Mouse (Mus musculus) left cerebral cortex, adult 2 months (tissue): ENCODE results near the gene Il27ra. TPM values are rescaled to one million over a fixed set of nuclear protein-coding genes. Genes with fewer than 3 reads are reported as not detected.

ENCODE experiments used
- DNase-seq, 2 experiments: peaks; one replicate each; pipeline ENCODE4 v3.0.0; 2021 to 2022; ENCODE audit warnings: low spot score in 2 of 2, mixed read lengths in 1 of 2; ENCODE audit errors: extremely low spot score in 1 of 2
- H3K27ac ChIP-seq: fragments of 200-600 bp; 2 replicates; pipeline ENCODE4 v1.8.1; 2022
- H3K4me3 ChIP-seq: fragments of 200-600 bp; 2 replicates; pipeline ENCODE4 v1.8.1; 2022
- CTCF ChIP-seq: fragments of 200-600 bp; IDR thresholded peaks from 2 replicates; pipeline ENCODE4 v1.8.1; 2022; ENCODE audit warnings: antibody characterized with exemption, mild to moderate bottlenecking, moderate library complexity
- intact Hi-C: fragments of 180-260 bp; cut with DNase I; formaldehyde crosslinking; loops from one replicate; pipeline ENCODE4 v1.15.1; 2025
- total RNA-seq, 2 experiments: library from RNA; stranded (reverse); gene quantifications; 2 replicates each; pipeline ENCODE4 v1.2.3; 2021

The Il27ra gene
- total RNA-seq, 2 experiments from 2014 or later = 0.23 to 0.41 TPM

DNA sequence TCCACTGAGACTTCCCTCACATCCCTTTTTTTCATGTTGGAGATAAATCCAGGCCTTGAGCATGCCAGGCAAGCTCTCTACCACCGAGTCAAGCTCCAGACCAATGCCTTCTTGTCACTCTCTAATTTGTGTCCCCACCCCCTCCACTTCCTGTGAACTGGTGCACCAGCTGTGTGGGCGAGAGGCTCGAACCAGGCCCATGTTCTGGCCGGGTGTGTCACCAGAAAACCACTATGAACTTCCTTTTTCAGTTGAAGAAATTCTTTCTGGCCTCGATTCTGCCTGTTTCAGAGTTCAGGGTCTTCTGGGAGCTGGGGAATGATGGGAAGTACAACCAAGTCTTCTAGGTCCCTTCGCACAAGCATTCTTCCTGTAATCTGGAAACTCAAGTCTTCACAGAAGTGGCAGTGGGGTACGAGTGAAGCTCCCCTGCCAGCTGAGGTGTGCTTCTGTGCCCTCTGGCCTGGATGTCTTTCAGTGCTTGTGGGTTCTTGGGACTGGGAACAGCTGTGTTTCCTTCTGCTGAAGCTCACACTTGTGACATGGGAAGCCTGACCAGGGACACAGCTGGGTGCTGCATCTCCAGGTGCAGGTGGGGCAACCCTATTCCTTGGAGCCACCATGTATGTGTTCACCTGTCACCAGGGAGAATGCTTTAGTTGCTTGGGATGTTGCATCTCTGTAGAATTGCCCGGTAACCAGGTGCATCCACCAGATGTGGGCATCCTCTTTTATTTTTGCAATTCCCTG is 21.6 kb upstream of the Il27ra start:
- no peak for TF ChIP-seq CTCF
- Histone ChIP-seq H3K4me3 (no peak overlapping the region), H3K27ac (no peak overlapping the region)
- intact Hi-C loops = no loop called here
- no peak for DNase-seq

GRCm38 (mm10) chr8:84060245-84060644 is 17.9 kb upstream of the Il27ra start:
- intact Hi-C loops = no loop called here
- TF ChIP-seq CTCF = no peak
- DNase-seq = no peak
- no peak overlapping the region for H3K4me3 ChIP-seq
- H3K27ac ChIP-seq = no peak overlapping the region

GRCm38 (mm10) chr8:84059226-84059625 is 16.8 kb upstream of the Il27ra start:
- Histone ChIP-seq H3K27ac (no peak overlapping the region), H3K4me3 (no peak overlapping the region)
- no peak; the same call in none of the 2 replicates for TF ChIP-seq CTCF
- DNase-seq = no peak
- intact Hi-C loops = no loop called here

GRCm38 (mm10) chr8:84057827-84058226 is 15.4 kb upstream of the Il27ra start:
- TF ChIP-seq CTCF = no peak
- intact Hi-C loops = no loop called here
- no peak overlapping the region for H3K27ac ChIP-seq
- no peak for DNase-seq
- H3K4me3 ChIP-seq = no peak overlapping the region

GRCm38 (mm10) chr8:84053229-84053628 is 10.8 kb upstream of the Il27ra start:
- no peak overlapping the region for H3K4me3 ChIP-seq
- H3K27ac ChIP-seq = no peak overlapping the region
- DNase-seq = no peak
- intact Hi-C loops = no loop called here
- TF ChIP-seq CTCF = no peak

DNA sequence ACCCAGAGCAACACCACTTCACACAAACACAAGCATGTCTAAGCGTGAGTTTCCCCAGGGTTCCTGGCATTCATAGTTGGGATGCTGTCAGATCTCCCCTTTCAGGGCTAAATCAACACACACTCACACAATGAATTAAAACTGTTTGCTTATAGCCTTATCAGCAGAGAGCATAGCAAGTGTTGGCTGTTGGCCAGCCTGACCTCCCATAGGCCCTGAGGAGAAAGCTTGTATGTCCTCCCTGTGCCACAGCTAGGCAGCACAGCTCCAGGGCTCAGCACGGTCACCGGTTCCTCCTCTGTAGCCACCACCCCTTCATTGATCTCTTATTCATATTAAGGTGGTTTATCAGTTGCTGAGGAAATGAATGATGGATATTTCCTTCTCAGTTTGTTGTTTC is 10.4 kb upstream of the Il27ra start:
- Histone ChIP-seq H3K4me3 (no peak overlapping the region), H3K27ac (no peak overlapping the region)
- intact Hi-C loops = no loop called here
- TF ChIP-seq CTCF = no peak
- no peak for DNase-seq

DNA sequence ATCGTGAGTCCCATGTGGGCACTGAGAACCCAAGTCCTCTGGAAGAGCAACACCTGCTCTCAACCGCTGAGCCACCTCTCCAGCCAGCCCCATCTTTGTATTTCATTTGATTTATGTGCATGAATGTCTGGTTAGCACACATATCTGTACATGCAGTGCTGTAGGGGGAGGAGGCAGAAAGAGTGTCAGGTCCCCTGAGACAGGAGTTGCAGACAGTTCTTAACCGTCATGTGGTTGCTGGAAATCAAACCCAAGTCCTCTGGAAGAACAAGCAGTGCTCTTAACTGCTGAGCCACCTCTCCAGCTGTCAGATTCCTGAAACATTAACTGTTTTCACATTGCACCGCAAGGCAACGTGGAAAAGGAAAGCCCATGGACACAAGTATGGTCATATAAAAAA is 5.8 kb upstream of the Il27ra start:
- intact Hi-C loops = no loop called here
- DNase-seq = no peak
- TF ChIP-seq CTCF = no peak
- Histone ChIP-seq H3K4me3 (no peak overlapping the region), H3K27ac (no peak overlapping the region)

DNA sequence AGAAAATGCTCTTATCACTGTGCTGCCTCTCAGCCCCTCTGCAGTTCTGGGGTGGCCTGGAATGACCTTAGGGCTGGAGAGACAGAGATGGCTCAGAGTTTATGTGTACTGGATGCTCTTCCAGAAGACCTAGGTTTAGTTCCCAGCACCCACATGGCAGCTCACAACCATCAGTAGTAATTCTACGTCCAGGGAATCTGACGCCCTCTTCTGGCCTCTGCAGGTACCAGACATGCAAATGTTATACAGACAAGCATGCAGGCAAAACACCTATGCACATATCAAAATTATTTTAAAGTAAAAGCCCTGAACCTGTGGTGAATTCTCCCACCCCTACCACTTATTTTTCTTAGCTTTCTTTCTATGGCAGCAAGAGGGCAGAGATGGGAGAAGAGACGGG is 4.1 kb upstream of the Il27ra start:
- TF ChIP-seq CTCF = no peak
- no peak for DNase-seq
- Histone ChIP-seq H3K4me3 (no peak overlapping the region), H3K27ac (no peak overlapping the region)
- intact Hi-C loops = no loop called here

DNA sequence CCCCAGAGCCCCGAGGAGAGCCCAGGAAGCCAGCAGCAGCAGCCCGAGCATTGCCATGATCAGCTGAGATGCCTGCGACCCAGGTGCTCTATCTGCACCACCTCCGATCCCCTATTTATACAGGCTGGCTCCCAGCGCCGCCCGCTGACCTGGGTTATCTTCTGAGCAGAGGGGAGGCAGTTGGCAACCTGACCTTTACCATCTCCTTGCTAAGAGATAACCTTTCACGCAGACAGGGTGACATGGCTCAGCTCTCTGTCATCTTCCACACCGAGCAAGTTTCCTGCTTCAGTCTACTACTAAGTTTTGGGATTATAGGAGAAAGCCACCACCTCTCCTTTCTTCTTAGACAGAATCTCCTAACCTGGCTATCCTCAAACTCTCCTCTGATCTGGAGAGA is 2.5 kb upstream of the Il27ra start, which contains the start of gene Rln3:
TSS of gene Rln3 (minus strand) at position 101 of the 400 bp plus-strand sequence.
- no peak for TF ChIP-seq CTCF
- intact Hi-C loops = loop anchor here (5.0 kb wide), 1 partner anchor 127 kb away; no protein-coding TSS in a partner anchor
- DNase-seq = no peak

GRCm38 (mm10) chr8:84044103-84044502 is 1.7 kb upstream of the Il27ra start:
- DNase-seq = no peak
- Histone ChIP-seq H3K27ac (no peak overlapping the region), H3K4me3 (no peak overlapping the region)
- intact Hi-C loops = loop anchor here (5.0 kb wide), 1 partner anchor 128 kb away; no protein-coding TSS in a partner anchor
- TF ChIP-seq CTCF = no peak

More for the DNA sequence above, 2.5 kb upstream of the Il27ra start, which contains the start of gene Rln3:
- Histone ChIP-seq H3K4me3 (no peak within 1 kb of the TSS), H3K27ac (no peak within 1 kb of the TSS)

GRCm38 (mm10) chr8:84042948-84043342 is 556 bp upstream of the Il27ra start:
- TF ChIP-seq CTCF = no peak
- intact Hi-C loops = loop anchor here (5.0 kb wide), 1 partner anchor 129 kb away; no protein-coding TSS in a partner anchor
- Histone ChIP-seq H3K27ac (no peak overlapping the region), H3K4me3 (no peak overlapping the region)
- no peak for DNase-seq

DNA sequence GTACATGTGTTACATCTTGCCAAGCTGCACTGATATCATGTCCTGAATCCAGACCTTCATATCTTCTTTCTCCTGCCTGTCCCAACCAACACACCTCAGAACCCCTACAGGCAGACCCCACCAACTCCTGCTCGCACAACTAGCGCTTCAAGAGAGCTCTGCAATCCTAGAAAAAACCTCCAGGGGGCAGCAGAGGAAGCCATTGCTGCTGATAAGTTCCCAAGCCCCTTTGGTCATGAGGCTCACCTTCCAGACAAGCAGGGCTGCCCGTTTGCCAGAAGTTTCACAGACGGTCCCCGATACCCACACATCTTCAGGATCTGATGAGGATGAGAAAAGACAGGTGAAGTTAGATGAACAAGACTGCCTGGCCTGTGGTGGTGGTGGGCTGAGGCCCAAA is 3.3 kb downstream of the Il27ra start:
- no peak overlapping the region for H3K4me3 ChIP-seq
- H3K27ac ChIP-seq = no peak overlapping the region
- DNase-seq = peak; percentile 66 to 72
- peak; percentile 86 for TF ChIP-seq CTCF
- intact Hi-C loops = loop anchor here (5.0 kb wide), 2 partner anchors 173 to 318 kb away; no protein-coding TSS in a partner anchor

- H3K27ac ChIP-seq = no peak overlapping the region
- TF ChIP-seq CTCF = no peak
- no peak overlapping the region for H3K4me3 ChIP-seq
- intact Hi-C loops = loop anchor here (5.0 kb wide), 2 partner anchors 174 to 319 kb away; no protein-coding TSS in a partner anchor
- DNase-seq = no peak
Measured at GRCm38 (mm10) chr8:84038015-84038414, 4.4 kb downstream of the Il27ra start.
